Mouse (Mus musculus) spleen, postnatal 14 days (tissue): ENCODE results near the gene Lrba.
A peak's percentile ranks its signal among the peaks of the same experiment; 100 is the strongest.

Experiments
- DNase-seq, 2 experiments: peaks; one replicate each; pipeline ENCODE4 v3.0.0; 2021 to 2022; ENCODE audit warnings: low spot score in 2 of 2

Lrba gene

GRCm38 (mm10) chr3:86224564-86225421 lies at the start of gene Lrba:
TSS of gene Lrba (plus strand) at chr3:86224680.
- peak; percentile 69 to 73 for DNase-seq

GRCm38 (mm10) chr3:86179714-86180113 lies 44.8 kb upstream of the Lrba start:
- DNase-seq = no peak

- no peak for DNase-seq
Measured at GRCm38 (mm10) chr3:86181107-86181506, 43.4 kb upstream of the Lrba start.

- DNase-seq = no peak
Measured at GRCm38 (mm10) chr3:86184546-86184945, 39.9 kb upstream of the Lrba start.

- DNase-seq = no peak
Measured at GRCm38 (mm10) chr3:86187736-86188389, 36.6 kb upstream of the Lrba start.

GRCm38 (mm10) chr3:86195981-86196380 lies 28.5 kb upstream of the Lrba start:
- DNase-seq = no peak

GRCm38 (mm10) chr3:86196471-86196870 lies 28.0 kb upstream of the Lrba start:
- DNase-seq = no peak

GRCm38 (mm10) chr3:86201645-86202175 lies 22.8 kb upstream of the Lrba start:
- DNase-seq = no peak

GRCm38 (mm10) chr3:86202449-86202848 lies 22.0 kb upstream of the Lrba start:
- no peak for DNase-seq

GRCm38 (mm10) chr3:86204608-86205358 lies 19.7 kb upstream of the Lrba start:
- DNase-seq = no peak

- no peak for DNase-seq
Measured at GRCm38 (mm10) chr3:86206556-86206955, 17.9 kb upstream of the Lrba start.

GRCm38 (mm10) chr3:86210267-86210939 lies 14.1 kb upstream of the Lrba start:
- DNase-seq = no peak

GRCm38 (mm10) chr3:86210959-86211358 lies 13.5 kb upstream of the Lrba start:
- no peak for DNase-seq

GRCm38 (mm10) chr3:86214248-86214647 lies 10.2 kb upstream of the Lrba start:
- DNase-seq = no peak

- DNase-seq = peak; percentile 82 to 84
Measured at GRCm38 (mm10) chr3:86223634-86224313, 706 bp upstream of the Lrba start.

- no peak for DNase-seq
Measured at GRCm38 (mm10) chr3:86224314-86224563, 241 bp upstream of the Lrba start.

GRCm38 (mm10) chr3:86231532-86232086 lies 7.1 kb downstream of the Lrba start:
- no peak for DNase-seq

GRCm38 (mm10) chr3:86247193-86247592 lies 22.7 kb downstream of the Lrba start:
- DNase-seq = no peak

GRCm38 (mm10) chr3:86251212-86251611 lies 26.7 kb downstream of the Lrba start:
- no peak for DNase-seq

GRCm38 (mm10) chr3:86252588-86252987 lies 28.1 kb downstream of the Lrba start:
- no peak for DNase-seq

- DNase-seq = no peak
Measured at GRCm38 (mm10) chr3:86253071-86253470, 28.6 kb downstream of the Lrba start.
